Mouse (Mus musculus) midbrain, embryonic 13.5 days (tissue): Measurements from ENCODE around the gene Lrrc23. TPM values are rescaled to one million over a fixed set of nuclear protein-coding genes. Genes with fewer than 3 reads are reported as not detected.
A peak's percentile ranks its signal among the peaks of the same experiment; 100 is the strongest.

Experiments used
- ATAC-seq: fragments of 200-750 bp; cut with Nextera tagmentation; 2 replicates; pipeline ENCODE4 v1.8.0; 2017; ENCODE audit warnings: mild to moderate bottlenecking, moderate TSS enrichment, moderate library complexity
- H3K27ac ChIP-seq: fragments of 300-500 bp; sonication (generic); 2 replicates; pipeline ENCODE4 v1.5.1; 2015; ENCODE audit warnings: inconsistent platforms, mild to moderate bottlenecking, moderate library complexity
- H3K27me3 ChIP-seq: fragments of 300-500 bp; sonication (generic); 2 replicates; pipeline ENCODE4 v1.6.1; 2015; ENCODE audit warnings: mild to moderate bottlenecking, inconsistent platforms
- H3K36me3 ChIP-seq: fragments of 300-500 bp; sonication (generic); 2 replicates; pipeline ENCODE4 v1.6.1; 2015; ENCODE audit warnings: mild to moderate bottlenecking, inconsistent platforms
- H3K4me1 ChIP-seq: fragments of 300-500 bp; sonication (generic); replicated peaks from 2 replicates; pipeline ENCODE4 v1.6.1; 2015; ENCODE audit warnings: inconsistent platforms
- H3K4me2 ChIP-seq: fragments of 300-500 bp; sonication (generic); replicated peaks from 2 replicates; pipeline ENCODE4 v1.6.1; 2015; ENCODE audit warnings: moderate library complexity, mild to moderate bottlenecking, inconsistent platforms
- H3K4me3 ChIP-seq: fragments of 300-500 bp; sonication (generic); replicated peaks from 2 replicates; pipeline ENCODE4 v1.5.1; 2015; ENCODE audit warnings: mild to moderate bottlenecking, inconsistent platforms
- H3K9ac ChIP-seq: fragments of 300-500 bp; sonication (generic); replicated peaks from 2 replicates; pipeline ENCODE4 v1.6.1; 2015; ENCODE audit warnings: mild to moderate bottlenecking, inconsistent platforms
- H3K9me3 ChIP-seq: fragments of 300-500 bp; sonication (generic); 2 replicates; pipeline ENCODE4 v1.6.1; 2016; ENCODE audit warnings: mild to moderate bottlenecking, inconsistent platforms
- WGBS: fragments of 180-500 bp; shearing (Covaris S2); methylation state at CpG from one replicate; pipeline ENCODE4 v1.1.7; 2015; 5-methylcytosine and 5-hydroxymethylcytosine counted together
- polyA plus RNA-seq: library from polyadenylated mRNA; unstranded; fragments of >200 nt; fragmentation: Nextera tagmentation; extraction: Ambion mirVana; gene quantifications from 2 replicates; pipeline ENCODE4 v1.2.1, GENCODE M21; 2015

The Lrrc23 gene
- polyA plus RNA-seq, 1 experiment from 2014 or later: 4.3 TPM

DNA sequence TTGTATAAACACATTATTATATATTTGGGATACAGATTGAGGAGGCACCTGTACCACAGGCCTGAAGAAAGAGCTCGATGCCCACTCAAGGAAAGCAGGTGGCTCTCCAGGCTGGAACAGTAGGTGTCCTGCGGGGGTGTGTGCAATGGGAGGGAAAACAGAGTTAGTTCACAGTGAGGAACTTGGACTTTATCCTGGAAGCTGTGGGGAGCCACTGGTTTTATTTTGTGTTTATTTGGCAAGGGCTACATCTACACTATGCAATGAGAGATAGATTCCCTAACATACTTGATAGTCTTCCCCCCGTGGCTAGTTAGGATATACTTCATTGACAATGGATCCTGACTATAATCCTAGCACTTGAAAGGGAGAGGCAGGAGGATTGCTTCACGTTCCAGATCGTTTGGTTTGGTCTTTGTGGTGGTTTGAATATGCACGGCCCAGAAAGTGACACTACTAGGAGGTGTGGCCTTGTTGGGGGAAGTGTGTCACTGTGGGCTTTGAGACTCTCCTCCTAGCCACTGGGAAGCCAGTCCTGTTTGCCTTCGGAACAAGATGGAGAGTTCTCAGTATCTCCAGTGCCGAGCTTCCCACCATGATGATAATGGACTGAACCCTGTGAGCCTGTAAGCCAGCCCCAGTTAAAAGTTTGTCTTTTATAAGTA, 7.4 kb upstream of the Lrrc23 start:
- no peaks in the 10 kb centered on the region for H3K27me3 ChIP-seq
- WGBS: 51% methylated on average over 8 of the region's 8 CpGs
- H3K9ac ChIP-seq: no peak overlapping the region
- ATAC-seq: no peak
- no peak overlapping the region for H3K4me2 ChIP-seq
- H3K9me3 ChIP-seq: no peaks in the 10 kb centered on the region
- H3K4me3 ChIP-seq: no peak overlapping the region
- no peak overlapping the region for H3K27ac ChIP-seq
- H3K4me1 ChIP-seq: 0 out of 2 replicates have a peak, but pooled peaks cover 3% of the 10 kb centered on the region
- no peaks in the 10 kb centered on the region for H3K36me3 ChIP-seq

DNA sequence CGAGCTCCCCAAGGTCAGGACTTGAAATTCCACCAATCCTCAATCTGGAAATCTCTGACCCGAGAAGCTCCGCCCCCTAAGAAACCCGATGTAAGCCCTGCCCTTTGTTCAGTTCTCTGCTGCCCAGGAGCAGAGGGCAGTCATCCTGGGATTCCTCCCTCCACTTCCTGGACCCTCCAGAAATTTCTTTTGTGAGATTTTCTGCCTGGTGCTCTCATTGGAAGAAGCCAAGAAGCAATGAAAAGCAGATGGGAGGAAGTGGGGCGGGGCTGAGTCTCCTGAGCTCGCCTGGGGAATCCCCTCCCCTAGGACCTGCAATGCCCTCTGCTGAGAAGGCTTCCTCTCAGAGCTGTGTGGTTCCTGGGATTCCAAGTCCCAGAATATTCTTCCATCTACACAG, 2.9 kb upstream of the Lrrc23 start:
- peaks cover 17% of the 10 kb centered on the region for H3K4me1 ChIP-seq
- H3K9ac ChIP-seq: no peak overlapping the region
- no peak for ATAC-seq
- no peaks in the 10 kb centered on the region for H3K36me3 ChIP-seq
- H3K27ac ChIP-seq: no peak overlapping the region
- H3K27me3 ChIP-seq: peaks cover 7% of the 10 kb centered on the region
- WGBS: 25% methylated on average over 6 of the region's 6 CpGs
- no peak overlapping the region for H3K4me2 ChIP-seq
- no peaks in the 10 kb centered on the region for H3K9me3 ChIP-seq
- H3K4me3 ChIP-seq: no peak overlapping the region

DNA sequence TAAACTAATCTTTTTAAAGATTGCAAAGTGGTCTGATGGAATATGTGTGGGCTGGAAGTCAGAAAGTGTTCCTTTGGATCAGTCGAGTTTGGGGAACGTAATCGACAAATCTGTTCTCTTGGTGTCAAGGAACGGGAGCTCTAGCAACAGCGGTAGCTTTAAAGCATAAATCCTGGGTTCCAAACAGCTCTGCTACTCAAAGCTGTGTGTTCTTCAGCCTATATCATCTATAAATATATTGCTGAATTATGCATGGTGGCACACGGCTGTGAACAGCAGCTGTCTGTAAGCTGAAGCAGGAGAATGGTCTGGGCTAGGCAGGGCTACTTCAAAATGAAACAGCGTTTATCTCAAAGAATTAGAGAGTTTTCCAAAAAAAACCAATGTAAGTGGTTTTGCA, 1.4 kb upstream of the Lrrc23 start:
- H3K9ac ChIP-seq: no peak overlapping the region
- 89% methylated on average over 7 of the region's 7 CpGs for WGBS
- peaks cover 17% of the 10 kb centered on the region for H3K4me1 ChIP-seq
- H3K4me2 ChIP-seq: no peak overlapping the region
- H3K9me3 ChIP-seq: no peaks in the 10 kb centered on the region
- peaks cover 7% of the 10 kb centered on the region for H3K27me3 ChIP-seq
- no peak overlapping the region for H3K4me3 ChIP-seq
- ATAC-seq: no peak
- H3K36me3 ChIP-seq: no peaks in the 10 kb centered on the region
- H3K27ac ChIP-seq: no peak overlapping the region

DNA sequence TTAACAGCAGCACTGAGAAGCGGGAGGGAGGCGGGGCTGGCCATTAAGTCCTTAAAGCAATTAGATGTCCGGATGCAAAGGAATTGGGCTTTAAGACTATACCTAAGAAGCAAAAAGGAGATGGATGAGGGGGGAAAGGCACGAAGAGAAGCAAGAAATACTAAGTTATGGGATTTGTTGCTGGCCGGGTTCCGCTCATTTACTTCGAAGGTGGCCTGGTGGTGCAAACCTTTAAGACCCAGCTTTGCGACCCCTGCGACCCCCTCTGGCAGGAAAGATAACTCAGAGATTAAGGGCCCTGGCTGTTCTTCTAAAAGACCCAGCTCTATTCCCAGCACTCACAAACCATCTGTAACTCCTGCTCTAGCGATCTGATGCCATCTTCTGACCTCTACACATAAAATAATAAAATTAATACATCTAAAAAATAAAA, 473 bp upstream of the Lrrc23 start:
- peak; percentile 44; the same call in 1 of the 2 replicates for ATAC-seq
- Histone ChIP-seq H3K9me3 (no peaks in the 10 kb centered on the region), H3K4me2 (peak overlapping the region; percentile 60), H3K27me3 (peaks cover 7% of the 10 kb centered on the region), H3K9ac (peak overlapping the region; percentile 42; the same call in 1 of the 2 replicates), H3K4me3 (peak overlapping the region; percentile 36), H3K27ac (no peak overlapping the region), H3K4me1 (peaks cover 17% of the 10 kb centered on the region), H3K36me3 (no peaks in the 10 kb centered on the region)
- 2% methylated on average over 10 of the region's 10 CpGs for WGBS

DNA sequence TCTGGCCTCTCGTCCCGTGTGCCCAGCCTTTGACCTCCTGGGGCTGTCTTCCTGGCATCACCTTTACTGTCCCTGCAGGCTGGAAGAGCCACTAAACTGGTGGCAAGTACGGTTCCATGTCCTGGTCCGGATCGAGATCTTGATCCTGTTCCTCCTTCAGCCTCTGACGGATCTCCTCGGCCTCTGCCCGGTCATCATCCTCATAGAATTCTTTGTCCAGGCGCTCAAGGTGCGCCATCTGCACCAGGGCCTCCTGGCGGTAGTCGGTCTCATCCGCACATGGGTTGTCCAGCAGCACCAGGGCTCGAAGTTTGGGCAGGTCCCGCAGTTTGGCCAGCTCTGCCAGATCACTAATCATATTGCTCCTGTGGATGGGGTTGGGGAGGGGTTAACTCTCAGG, 9.0 kb downstream of the Lrrc23 start:
- no peak overlapping the region for H3K9ac ChIP-seq
- WGBS: 87% methylated on average over 15 of the region's 15 CpGs

DNA sequence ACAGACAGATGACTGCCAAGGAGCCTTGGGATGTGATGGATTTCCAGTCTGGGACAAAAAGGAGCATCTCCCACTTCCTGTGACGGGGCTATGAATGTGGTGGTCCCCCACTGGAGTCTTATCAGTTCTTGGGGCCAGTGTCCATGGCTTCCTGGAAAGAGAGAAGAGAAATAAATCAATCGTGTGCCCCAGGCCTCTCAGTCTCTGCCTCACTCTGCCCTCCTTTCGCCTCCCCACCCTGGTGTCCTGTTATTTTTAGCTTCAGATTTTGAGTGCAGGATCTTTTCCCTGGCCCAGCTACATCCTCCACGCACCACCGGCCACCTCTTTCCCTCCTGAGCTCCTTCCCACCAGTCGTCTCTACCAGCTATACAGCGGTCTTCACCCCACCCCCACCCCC, 9.5 kb downstream of the Lrrc23 start:
- Histone ChIP-seq H3K4me1 (peaks cover 26% of the 10 kb centered on the region), H3K27ac (no peak overlapping the region), H3K4me2 (peak overlapping the region; percentile 67), H3K4me3 (peak overlapping the region; percentile 49), H3K9me3 (no peaks in the 10 kb centered on the region), H3K36me3 (no peaks in the 10 kb centered on the region), H3K9ac (peak overlapping the region; percentile 67), H3K27me3 (peaks cover 5% of the 10 kb centered on the region; the same call in 1 of the 2 replicates)
- WGBS: 63% methylated on average over 7 of the region's 7 CpGs
- ATAC-seq: no peak

More for the DNA sequence above, 9.0 kb downstream of the Lrrc23 start:
- no peaks in the 10 kb centered on the region for H3K9me3 ChIP-seq
- H3K4me1 ChIP-seq: peaks cover 26% of the 10 kb centered on the region
- H3K27me3 ChIP-seq: peaks cover 5% of the 10 kb centered on the region; the same call in 1 of the 2 replicates
- ATAC-seq: no peak
- H3K36me3 ChIP-seq: no peaks in the 10 kb centered on the region
- no peak overlapping the region for H3K4me2 ChIP-seq
- no peak overlapping the region for H3K4me3 ChIP-seq
- H3K27ac ChIP-seq: no peak overlapping the region

DNA sequence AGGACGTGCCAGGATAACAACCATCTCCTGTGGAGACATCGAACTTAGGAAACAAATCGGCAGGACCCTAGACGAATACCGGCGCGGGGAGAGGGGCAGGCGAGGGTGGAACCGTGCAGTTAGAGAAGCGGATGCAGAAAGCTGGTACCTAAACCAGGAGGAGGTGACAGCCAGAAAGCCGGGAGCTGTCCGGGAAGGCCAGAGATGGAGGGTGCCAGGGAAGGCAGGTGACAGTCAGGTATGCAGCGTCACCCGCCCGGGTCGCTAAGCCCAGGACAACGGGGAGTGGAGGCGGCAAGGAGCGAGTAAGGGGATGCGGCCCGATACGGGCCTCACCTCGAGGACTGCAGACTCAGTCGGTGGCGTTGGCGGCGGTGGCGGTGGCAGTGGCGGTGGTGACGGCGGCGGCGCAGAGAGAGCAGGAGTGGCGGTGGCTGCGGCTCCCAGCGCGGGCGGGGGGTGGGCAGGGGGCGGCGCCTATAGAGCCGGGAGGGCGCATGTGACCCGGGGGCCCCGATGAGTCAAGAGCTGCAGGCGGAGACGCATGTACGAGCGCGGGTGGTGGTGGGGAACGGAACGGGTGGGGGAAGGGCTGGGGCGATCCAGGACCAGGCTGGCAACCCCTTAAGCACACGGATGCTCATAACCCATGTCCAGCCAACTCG, 10.3 kb downstream of the Lrrc23 start, which contains the start of gene Eno2:
Gene Eno2, minus strand, starts transcription at position 573 of the 665 bp plus-strand sequence.
- peak within 1 kb of the TSS; percentile 36 for H3K27ac ChIP-seq
- peak within 1 kb of the TSS; percentile 67 for H3K4me2 ChIP-seq
- peaks cover 5% of the 10 kb centered on the region; the same call in 1 of the 2 replicates for H3K27me3 ChIP-seq
- peak within 1 kb of the TSS; percentile 49 for H3K4me3 ChIP-seq
- H3K9me3 ChIP-seq: no peaks in the 10 kb centered on the region
- H3K9ac ChIP-seq: peak within 1 kb of the TSS; percentile 67
- peaks cover 26% of the 10 kb centered on the region for H3K4me1 ChIP-seq
- no peaks in the 10 kb centered on the region for H3K36me3 ChIP-seq
- WGBS: under 1% methylated on average over 49 of the region's 54 CpGs
- ATAC-seq: peak; percentile 85

DNA sequence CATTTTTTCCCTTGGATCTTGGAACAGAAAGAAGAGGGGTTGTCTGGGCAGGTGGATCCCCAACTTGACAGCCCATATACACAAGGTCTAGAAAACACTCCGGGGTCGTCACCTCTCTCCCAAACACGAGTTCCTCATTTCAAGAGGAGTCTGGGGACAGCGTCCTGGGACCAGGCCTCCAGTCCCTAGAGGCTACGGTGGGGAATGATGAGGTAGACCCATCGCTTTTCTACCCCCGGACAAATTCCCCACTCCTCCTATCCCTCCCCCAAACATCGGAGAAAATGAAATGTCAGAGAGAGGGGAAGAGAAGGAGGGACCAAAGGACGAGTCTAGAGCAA, 10.9 kb downstream of the Lrrc23 start:
- Histone ChIP-seq H3K4me1 (peaks cover 26% of the 10 kb centered on the region), H3K9ac (peak overlapping the region; percentile 67), H3K9me3 (no peaks in the 10 kb centered on the region), H3K36me3 (no peaks in the 10 kb centered on the region), H3K4me3 (peak overlapping the region; percentile 49), H3K4me2 (peak overlapping the region; percentile 67), H3K27me3 (peaks cover 5% of the 10 kb centered on the region; the same call in 1 of the 2 replicates), H3K27ac (no peak overlapping the region)
- WGBS: 5% methylated on average over 9 of the region's 9 CpGs
- ATAC-seq: peak; percentile 18

DNA sequence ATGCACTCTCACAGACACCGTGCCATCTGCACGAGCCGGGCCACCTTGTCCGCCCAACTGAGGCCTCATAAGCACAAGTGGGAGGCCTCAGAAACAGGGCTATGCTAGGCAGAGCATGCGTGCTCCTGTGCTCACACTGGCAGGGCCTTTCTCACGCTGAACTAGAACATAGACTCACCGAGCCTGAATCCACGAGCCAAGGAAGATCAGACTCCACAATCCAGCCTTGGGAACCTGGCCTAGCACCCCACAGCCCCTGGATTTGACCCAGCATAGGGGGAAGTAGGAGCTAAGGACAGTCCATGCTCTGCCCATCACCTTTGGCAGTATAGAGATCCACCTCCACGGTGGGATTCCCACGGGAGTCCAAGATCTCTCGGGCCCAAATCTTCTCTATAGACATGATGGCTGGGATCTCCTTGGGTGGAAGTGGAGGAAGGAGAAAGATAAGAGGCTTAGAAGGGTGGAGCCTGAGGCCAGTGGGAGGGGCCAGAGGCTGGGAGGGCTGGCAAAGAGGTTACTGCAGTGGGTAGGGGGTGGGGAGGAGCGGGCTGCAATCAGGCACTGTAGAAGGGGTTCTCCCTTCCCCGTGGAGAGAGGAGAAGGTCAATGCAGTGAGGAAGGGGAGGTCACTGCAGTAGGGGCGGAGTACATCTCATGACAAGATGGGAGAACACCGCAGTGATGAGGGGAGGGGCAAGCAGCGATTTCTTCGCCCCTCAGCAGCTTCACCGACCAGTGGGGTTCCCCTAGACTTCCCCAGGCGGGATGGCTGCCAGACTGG, 11.4 kb downstream of the Lrrc23 start:
- WGBS: 17% methylated on average over 18 of the region's 19 CpGs
- Histone ChIP-seq H3K4me3 (peak overlapping the region; percentile 49), H3K9me3 (no peaks in the 10 kb centered on the region), H3K36me3 (no peaks in the 10 kb centered on the region), H3K4me1 (peaks cover 26% of the 10 kb centered on the region), H3K27ac (no peak overlapping the region), H3K4me2 (peak overlapping the region; percentile 67), H3K27me3 (peaks cover 5% of the 10 kb centered on the region; the same call in 1 of the 2 replicates), H3K9ac (peak overlapping the region; percentile 67)
- peak; percentile 18 for ATAC-seq

DNA sequence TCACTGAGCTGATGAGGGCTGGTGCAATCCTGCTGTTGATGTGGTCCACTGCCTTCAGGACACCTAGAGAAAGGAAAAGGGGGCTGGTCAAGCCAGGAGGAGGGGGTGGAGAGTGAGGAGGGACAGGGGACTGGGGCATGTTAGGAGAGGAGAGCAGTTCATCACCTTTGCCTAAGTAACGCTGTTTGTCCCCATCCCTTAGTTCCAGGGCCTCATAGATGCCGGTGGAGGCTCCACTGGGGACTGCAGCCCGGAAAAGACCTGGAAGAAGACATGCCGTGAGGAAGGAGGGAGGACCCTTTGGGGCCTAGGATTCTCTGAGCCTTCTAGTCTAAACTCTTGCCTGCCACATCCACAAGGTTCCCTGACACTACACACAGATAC, 12.0 kb downstream of the Lrrc23 start:
- H3K9ac ChIP-seq: peak overlapping the region; percentile 67; the same call in 1 of the 2 replicates
- peaks cover 5% of the 10 kb centered on the region; the same call in 1 of the 2 replicates for H3K27me3 ChIP-seq
- ATAC-seq: no peak
- 0 out of 2 replicates have a peak overlapping the region, but pooled peaks have one; percentile 49 for H3K4me3 ChIP-seq
- 30% methylated on average over 4 of the region's 4 CpGs for WGBS
- H3K9me3 ChIP-seq: no peaks in the 10 kb centered on the region
- no peak overlapping the region for H3K27ac ChIP-seq
- H3K36me3 ChIP-seq: no peaks in the 10 kb centered on the region
- H3K4me2 ChIP-seq: peak overlapping the region; percentile 67; the same call in 1 of the 2 replicates
- peaks cover 26% of the 10 kb centered on the region for H3K4me1 ChIP-seq

DNA sequence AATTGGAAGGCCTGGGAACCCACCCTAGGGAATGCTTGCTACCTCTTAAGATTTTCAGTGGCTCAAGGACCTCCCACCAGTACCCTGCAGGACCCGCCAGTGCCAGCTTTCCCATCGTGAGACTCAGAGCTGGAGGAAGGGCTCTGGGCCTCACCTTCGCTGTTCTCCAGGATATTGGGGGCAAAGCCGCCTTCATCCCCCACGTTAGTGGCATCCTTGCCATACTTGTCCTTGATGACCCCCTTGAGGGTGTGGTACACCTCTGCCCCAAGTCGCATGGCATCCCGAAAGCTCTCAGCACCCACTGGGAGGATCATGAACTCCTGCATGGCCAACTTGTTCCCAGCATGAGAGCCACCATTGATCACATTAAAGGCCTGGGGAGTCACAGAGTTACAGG, 13.6 kb downstream of the Lrrc23 start:
- ATAC-seq: no peak

More for the DNA sequence above, 13.6 kb downstream of the Lrrc23 start:
- Histone ChIP-seq H3K36me3 (no peaks in the 10 kb centered on the region), H3K4me3 (no peak overlapping the region), H3K4me1 (peaks cover 26% of the 10 kb centered on the region), H3K9me3 (no peaks in the 10 kb centered on the region), H3K27me3 (peaks cover 5% of the 10 kb centered on the region; the same call in 1 of the 2 replicates), H3K4me2 (no peak overlapping the region), H3K27ac (no peak overlapping the region), H3K9ac (no peak overlapping the region)
- WGBS: 89% methylated on average over 7 of the region's 7 CpGs
